Mouse (Mus musculus): ENCODE data around the gene Npff.

DNA sequence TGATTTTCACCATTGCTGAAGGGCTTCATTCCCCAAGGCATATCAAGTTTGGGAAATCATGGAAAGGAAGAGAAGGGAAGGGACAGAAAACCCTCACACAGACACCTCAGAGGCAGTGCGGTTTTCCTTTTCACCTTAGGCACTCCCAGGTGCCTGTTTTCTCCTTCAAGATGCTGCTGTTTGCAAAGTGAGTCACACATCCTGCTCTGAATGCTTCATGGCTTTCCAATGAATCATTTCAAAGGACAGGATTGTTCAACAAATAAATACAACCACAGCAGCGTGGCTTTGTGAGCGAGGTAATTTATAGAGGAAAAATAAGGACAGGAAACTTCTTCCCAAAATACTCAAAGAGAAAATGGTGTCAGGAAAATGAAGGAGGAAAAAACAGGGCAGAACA, 47.3 kb upstream of the Npff start:
- TF ChIP-seq USF1 (IDR thresholded peaks at IDR 0.05; ENCODE audit: low read depth, low read length), result no peak
- TF ChIP-seq POLR2A (IDR thresholded peaks at IDR 0.05; ENCODE audit: control insufficient read depth in 1 of 2, insufficient read depth in 1 of 2, low read depth in 1 of 2, low read length in 2 of 2, poor library complexity in 1 of 2), result no peak

Data from MEL (cell line).